Mouse (Mus musculus) fat pad, adult 2 months (tissue): ENCODE data around the gene Sipa1l2.

Experiments used
- DNase-seq: peaks from one replicate; pipeline ENCODE4 v3.0.0-alpha.2; 2011; ENCODE audit warnings: low read depth, low spot score; ENCODE audit errors: extremely low read depth

Gene Sipa1l2

DNA sequence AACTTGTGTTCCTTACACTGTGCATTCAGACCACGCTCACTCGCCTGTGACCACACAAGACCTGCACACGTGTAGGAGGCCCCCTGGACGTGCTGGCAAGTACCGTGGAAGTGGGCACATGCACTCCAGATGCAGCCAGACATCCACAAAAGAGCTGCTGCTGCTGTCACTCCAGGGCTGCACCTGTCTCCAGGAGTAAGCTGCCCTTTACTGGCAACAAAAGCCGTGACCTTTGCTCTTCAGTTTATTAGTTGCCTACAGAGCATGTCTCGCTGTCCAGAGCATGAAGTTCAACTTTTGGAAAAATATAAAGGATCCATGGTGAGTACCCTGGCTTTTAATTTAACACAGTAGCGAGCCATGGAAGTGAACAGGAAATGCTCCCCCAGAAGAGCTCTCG, 98.2 kb downstream of the Sipa1l2 start:
- DNase-seq, result no peak

DNA sequence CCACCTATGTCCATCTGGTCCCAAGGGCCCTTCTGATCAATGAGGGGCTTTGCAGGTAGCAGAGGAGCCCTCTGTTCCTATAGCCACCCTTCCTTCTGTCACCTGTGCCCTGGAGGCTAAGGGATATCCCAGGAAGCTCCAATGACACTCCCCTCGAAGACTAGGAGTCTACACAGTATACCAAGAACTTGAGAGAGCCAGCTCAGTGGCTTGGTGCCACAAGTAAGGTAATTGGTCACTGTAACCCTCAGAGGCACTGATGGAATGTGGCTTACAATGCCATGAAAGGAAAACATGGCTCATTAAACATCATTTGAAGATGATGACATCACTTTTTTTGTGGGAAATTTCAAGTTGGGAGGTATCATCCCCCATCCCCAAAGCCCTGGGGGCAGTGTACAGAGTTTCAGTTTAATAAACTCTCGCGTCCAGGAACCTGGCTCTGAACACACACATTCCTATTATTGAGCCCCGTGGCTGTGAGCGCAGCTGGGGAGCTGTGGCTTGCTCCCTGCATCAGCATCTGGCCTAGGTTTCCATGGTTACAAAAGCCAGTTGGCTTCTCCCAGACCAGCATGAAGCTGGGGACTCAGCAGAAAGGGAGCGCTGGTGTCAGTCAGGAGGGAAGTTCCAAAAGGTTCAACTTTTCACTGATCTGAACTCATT, 104.3 kb downstream of the Sipa1l2 start:
- no peak for DNase-seq

DNA sequence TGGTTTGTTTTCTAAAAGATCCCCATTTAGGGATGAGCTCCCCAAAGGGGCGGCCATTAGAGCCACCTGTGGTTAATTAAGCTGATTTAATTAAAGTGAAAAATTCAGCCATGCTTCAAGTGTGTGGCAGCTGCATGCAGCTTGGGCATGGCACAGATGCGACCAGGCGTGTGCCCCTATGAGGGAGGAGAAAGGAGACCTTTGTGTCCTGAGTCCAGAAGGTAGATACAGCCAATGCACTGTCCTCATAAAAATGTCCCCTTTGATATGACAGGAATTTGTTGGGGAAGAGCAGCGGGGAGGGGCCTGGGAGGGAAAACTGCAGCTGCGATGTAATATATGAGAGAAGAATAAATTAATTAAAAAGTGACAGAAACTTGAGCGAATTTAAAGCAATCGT, 106.7 kb downstream of the Sipa1l2 start:
- no peak for DNase-seq

DNA sequence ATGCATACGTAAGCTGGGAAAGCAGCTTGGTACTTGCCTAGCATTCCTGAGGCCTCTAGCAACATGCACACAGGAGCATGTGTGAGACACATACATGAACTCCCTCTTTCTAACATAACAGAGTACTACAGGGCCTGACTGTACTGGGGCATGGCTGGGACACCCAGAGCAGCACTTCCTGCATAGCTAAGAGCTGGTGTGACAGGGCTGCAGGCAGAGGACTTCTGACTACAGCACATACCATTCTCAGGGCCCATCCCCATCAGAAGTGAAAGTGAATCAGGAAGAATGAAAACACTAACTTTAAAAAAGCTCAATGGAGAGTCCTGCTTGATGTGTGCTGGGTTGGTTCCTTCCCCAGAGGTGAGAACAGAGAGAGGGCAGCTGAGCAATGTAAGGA, 108.1 kb downstream of the Sipa1l2 start:
- no peak for DNase-seq

DNA sequence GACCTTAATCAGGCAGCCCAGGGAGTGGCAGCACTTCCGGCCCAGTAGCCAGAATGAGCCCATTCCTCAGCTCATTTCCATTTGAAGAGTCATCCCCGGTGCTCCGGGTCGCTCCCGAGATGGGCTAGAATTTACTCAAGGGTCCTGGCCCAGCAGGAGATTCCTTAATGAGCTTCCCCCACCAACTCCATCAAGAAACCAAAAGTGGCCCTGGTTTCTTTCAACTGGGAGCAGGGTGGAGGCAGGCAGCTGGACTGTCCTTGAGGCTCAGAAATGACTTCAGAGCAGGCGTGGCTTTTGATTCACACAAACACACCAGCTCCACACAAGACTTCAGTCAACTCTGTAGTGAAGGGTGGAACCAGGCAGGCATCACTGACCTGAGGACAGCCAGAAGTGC, 109.0 kb downstream of the Sipa1l2 start:
- DNase-seq, result no peak

DNA sequence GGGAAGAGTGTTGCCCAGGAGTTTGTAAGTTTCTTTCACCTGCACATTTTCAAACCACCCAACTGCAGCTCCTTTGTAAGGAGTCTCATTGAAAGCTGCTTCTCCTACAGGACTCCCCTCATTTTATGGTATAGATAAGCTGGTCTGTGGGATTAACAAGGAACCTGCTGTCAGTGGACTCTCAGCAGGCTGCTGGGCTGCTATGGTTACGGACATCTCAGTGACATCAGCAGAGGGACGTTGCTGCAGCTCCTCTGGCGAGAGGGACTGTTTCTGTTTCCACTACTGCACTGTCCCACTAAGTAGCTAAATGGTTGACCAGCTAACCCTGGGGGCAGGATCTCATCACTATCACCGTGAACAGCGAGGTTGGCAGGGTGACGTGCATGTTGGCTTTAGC, 120.6 kb downstream of the Sipa1l2 start:
- DNase-seq, result no peak

DNA sequence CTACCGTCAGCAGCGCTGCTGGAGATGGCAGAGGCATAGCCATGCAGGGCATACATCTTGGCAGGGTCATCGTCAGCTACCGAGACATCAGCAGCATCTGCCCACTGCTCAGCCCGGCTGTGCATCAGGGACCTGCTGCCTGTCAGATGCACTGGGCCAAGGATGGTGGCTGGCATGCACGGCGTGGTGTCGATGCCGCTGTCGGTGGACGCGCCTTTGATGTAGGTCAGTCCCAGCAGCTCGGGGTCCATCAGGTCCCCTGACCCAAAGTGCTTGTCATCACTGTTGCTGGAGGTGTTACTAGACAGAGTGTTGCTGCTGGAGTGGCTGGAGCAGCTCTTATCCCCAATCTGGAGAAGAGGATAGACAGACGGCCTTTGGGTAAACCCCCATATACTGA, 122.1 kb downstream of the Sipa1l2 start:
- DNase-seq, result no peak

DNA sequence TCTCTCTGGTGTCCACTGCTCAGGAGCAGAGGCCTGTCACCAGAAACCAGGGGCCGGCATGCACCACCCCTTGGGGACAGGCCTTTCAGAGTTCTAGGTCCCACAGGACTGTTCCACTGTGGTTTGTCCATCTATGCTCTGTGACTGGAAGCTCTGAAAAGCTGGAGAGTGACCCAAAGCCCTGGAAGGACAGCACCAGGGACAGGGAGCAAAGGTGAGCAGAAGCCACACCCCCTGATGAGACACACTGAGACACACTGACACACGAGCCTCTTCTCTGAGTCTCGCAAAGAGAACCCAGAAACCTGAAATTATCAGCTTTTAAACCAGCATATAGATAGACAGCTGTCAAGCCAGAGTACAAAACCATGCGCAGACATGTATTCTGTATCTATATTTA, 123.4 kb downstream of the Sipa1l2 start:
- DNase-seq, result no peak

DNA sequence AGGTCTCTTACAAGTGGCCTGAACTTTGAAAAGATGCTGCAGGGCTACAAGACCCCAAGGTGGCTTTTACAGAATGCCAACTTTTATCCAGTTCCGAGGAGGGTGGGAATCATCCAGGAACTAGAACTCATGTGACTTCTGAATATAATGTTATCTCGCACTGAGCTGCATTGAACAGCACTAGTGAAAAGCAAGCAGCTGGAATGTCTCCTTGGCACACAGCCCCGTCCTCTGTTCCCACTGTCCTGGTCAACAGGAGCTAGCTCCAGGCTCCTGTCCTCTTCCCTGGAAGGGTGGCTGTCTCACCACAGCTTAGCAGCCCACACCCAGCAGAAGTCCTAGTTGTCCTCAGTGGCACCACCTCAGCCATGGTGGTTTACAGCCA, 124.4 kb downstream of the Sipa1l2 start:
- no peak for DNase-seq

DNA sequence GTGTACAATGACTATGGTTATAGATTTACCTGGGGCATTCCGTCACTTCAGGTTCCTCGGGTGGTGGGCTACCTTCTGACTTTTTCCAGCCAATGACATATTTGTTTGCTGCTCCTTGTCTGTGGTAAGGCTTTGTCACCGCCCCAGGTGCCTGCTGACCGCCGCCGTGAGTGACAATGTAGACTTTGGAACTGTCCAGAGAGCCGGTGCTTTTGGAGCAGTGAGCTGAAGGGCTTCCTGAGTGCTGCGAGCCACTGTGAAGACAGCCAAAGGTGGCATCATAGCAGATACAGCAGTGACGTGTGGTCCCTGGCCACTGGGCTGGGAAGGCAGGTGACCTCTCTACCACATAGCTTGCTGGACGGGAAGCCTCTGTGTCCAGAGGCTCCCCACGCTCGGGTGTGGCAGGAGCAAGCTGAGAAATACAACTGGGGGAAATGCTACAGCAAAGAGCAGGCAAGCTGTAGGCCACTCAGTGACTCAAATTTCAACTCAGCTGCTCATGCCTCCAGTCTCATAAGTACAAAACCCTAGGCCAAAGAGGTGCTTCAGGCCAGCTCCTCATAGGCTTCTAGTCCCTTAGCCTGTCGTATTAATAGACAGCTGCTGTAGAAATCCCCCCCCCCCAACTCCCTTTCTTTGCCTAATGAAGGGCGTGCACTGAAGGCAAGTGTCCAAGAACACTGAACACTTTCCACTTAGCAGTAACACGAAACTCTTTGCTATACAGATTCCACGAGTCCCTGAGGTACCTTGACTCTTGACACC, 125.0 kb downstream of the Sipa1l2 start:
- DNase-seq, result no peak

DNA sequence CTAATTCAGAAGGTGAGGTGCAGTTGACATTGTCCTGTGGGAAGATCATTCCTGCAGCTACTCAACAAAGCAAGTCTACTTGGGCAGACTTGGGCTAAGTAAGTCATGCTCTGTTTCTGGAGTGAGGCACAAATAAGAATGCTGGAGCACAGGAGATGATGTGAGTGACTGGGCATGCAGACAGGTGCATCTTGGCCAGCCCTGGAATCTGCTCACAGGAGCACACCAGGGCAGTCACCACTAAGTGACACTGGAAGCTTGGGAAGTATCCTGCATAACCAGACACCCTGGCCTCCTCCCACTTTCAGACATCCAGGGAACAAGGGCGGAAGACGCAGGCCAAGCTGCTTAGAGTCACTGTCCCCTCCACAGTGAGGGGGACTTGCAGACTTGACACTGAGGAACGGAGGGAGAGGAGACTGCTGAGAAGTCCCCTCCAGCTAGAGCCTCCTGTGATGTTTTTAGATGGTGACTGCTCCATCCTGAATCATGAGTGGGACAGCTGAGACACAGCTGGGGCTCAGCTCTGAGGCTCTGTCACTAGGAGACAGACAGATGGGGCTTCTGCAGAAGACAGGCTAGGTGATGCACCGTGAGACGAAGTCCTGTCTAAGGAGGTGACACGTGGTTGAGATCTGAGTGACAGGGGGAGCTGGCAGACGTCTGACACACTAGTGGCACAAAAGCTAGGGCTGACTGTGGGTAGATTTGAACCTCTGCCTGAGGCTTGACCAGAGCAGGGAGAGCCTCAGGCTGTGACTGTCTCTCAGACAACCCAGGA, 134.1 kb downstream of the Sipa1l2 start:
- DNase-seq, result no peak

DNA sequence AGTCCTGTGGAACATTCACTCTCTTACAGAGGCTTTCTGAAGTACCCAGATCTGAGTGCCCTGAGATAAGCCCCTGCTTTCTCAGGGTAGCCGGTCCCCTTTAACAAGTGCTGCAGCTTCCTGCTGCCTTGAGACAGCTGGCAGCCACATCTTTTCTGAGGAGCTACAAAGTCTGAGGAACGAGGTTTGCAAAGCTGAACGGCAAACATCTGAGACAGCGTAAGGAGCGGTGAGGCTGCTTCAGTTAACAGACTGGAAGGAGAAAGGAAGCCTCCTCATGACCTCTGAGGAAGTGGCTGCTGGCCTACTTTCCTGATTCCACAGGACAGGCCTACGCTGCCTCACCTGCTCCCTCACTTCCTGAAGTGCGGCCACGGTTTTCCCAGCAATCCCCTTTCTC, 135.5 kb downstream of the Sipa1l2 start:
- no peak for DNase-seq

DNA sequence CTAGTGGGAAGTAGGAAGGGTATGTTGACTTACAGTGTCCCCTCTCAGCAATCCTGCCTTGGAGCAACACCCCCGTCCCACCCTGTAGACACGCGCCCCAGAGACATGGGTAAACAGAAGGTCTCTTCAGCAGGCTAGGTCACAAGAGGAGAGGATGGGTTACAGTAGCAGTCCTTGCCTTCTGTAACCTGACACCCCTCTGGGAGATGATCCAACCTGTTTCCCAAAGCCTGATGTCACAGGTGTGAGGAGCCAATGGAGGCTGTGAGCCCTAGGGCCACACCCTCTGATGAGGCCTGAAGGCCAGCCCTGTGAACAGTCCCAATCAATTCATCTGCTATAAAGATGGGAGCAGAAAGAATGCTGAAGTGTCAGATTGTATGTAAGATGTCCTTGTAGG, 138.3 kb downstream of the Sipa1l2 start:
- no peak for DNase-seq

DNA sequence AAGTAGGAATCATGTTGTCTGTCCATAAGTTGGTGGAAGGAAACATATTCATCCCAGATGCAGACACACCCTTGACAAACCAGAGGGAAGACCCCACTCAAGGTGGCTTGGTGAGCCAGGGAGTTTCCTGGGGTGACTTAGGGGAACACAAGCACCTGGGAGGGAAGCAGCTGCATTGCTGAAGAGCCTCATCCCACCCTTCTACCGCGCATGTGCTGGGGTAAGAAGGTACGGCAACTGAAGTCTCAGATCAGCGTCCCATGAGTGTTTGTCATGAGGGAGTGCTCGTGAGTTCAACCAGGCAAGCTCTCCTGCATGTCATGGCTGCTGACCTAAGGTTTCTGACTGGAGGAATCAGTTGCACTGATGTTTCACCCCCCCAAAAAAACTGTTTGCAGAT, 138.8 kb downstream of the Sipa1l2 start:
- DNase-seq, result no peak

DNA sequence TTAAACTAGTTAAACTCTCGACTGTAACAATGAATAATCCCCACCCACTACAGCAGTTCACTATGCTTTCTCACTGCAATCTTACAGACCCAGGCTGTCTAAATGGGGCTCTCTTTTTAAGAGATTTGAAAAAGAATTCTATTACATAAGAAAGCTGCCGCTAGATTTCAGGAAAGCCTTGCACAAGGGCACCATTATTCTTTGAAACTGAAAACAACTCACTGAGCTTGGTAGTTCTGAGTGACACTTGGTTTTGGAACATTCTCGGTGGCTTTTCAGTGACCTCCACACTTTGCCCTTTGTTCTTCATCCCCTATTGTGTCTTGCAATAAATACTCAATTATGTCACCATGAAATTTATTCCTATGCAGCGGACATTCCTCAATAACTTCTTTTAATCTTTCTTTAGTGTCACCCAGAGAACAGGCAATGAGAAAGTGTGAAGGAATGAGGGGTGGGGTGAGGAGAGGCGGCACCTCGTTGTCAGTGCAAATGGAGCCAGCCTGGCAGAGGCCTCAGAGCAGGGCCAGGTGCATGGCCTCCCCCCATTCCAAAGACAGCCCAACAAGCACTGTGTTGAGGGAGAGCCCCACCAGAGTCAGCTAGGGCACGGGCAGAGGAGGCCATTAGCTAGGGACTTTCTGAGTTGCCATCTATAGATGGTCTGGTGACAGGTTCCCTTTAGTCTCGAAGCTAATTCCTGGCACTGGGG, 140.5 kb downstream of the Sipa1l2 start:
- DNase-seq, result no peak

DNA sequence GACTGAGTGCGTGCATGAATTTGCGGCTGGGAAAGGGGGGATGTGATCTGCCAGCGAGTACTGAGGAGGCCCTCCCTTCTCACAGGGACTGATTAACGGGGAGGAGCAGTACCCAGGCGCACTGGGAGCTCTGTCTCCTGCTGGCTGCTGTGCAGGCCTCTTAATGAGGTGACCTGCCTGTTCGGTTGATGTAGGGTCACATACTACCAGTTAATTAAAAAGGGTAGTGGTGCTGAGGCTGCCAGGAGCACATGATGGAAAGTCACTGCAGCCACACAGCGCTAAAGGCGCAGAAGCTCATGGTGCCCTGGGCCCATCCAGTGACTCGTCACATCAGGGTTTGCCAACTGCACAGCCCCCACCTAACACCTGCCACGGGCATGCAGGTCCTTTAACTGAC, 145.7 kb downstream of the Sipa1l2 start:
- no peak for DNase-seq

DNA sequence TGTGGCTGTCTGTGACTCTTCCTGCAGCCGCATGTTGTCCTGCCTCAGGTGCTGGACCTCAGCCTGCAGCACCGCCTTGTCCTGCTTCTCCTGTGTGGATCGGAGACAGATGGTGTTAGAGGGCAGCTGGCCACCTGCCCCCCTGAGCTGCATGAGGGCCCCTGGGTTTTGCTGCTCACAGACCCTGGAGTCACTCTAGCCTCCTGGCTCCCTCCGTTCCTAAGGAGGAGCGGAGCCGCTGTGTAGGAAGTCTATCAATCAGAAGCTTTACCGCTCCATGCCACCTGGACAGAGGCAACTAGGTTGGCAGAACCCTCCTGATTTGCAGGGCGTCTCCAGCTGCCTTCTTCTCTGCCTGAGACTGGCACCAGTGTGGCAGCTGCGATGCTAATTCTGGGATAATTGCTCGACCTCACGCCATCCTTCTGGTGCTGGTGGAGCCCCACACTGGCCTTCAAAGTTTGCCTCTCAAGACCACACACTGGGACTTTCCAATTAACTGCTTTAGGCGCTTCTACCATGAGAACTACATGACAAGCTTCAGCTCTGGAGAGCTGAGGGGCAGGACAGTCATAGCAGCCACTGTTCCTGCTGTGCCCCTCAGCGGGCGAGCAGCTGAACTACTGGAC, 150.3 kb downstream of the Sipa1l2 start:
- DNase-seq, result no peak

DNA sequence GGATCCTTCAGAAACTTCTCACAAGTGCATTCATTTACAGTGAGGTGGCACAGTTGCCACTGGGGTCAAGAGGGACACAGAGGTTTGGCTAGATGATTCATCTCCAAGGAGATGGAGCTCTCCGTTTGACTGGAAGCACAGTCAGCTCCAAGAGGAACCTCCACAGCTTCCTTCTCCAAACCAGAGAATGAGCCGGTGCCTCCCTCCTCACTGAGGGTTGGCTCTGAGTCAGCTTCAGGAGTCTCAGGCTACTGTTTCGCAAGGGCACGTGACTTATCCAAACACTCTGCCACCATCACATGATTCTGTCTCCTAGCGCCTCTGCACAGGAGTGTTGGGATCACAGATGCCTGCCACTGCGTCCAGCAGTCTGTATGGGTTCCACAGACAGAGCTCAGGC, 153.5 kb downstream of the Sipa1l2 start:
- no peak for DNase-seq

DNA sequence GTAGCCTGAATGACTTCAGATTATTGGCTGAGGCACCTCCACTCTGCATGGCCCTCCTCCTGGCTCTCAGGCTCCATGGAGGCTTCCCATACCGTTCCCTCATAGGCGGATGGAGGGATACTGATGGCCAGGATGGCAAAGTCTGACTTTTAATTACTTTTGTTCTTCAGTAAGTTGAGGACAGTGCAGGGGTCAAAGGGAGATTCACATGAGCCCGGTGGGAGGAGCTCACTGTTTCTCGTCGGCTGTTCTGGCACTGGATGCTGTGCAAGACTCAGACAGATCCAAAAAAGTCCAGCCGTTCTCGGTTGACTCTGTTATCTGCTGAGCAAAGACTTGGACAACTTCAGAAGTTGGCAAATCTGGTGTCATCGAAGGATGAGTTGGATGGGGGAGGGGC, 155.0 kb downstream of the Sipa1l2 start:
- DNase-seq, result no peak

DNA sequence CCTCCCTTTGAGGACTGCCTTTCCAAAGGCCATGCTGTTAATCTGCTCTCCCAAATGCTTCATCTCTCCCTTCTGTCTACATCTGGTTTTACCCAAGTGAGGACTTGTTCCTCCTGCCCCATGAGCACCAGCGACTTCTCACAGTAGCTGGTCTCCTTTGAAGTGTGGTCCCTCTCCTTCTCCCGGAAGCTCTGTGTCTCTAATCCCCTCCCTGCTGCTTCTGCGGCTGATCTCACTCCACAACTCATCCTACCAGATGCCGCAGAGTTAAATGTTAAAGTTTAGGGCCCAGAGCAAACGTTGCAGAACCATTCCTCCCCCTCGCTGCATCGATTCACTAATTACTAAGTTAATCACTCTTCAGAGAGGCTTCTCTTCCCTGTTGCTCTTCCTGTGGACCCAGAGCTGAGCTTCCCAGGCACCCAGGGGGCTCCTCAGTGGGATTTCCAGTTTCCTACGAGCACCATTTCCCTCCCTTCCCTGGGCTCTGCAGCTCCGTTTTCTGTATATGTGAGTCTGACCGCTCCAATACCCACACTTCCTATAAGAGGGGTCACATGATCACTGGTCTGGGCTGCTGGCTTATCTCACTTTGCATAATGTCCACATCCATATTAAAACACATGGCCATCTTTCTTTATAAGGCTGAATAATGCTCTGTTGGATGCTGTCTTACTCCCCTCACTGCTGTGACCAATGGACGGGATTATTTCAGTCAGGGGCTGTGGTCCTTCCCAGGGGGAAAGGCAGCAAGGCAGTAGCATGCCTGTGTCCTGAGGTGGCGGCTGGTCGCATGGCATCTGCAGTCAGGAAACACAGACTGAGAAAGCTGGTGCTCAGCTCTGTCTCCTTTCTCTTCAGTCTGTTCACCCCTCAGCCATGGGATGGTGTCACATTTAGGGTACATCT, 156.4 kb downstream of the Sipa1l2 start:
- no peak for DNase-seq
